Mouse (Mus musculus): ENCODE results near the gene Mocs3.

DNA sequence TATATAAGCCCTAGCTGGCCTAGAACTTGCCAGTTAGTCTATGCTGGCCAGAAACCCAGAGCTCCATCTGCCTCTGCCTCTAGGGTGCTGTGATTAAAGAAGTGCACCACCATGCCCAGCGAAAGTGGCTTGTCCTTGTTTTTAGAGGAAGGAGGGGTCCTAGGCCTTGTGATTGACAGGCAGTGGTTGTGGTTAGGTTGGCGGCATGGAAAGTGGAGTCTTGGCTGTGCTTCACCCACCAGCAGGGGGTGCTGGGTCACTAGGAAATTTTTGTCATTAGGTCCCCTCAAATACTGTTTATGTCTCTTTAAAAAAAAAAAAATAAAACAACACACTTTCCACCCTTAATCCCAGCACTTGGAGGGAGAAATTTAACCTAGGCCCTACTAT, 18.4 kb downstream of the Mocs3 start:
- no peak for TF ChIP-seq POLR2A (IDR thresholded peaks at IDR 0.05; ENCODE audit: insufficient read depth, low read depth, low read length)
- no peak for TF ChIP-seq CTCF (IDR thresholded peaks at IDR 0.05; ENCODE audit: insufficient read depth, low read depth, low read length)
